Comparison of ENCODE assay signal across 16 mouse cellular contexts in genomic region chr15:96742591-96743241, GRCm38 (mm10). TPM values are rescaled to one million over a fixed set of nuclear protein-coding genes. Genes with fewer than 3 reads are reported as not detected.
DNase-seq lines count a peak whose midpoint lies in the region; ATAC-seq and TF ChIP-seq lines count a peak whose summit lies in the region.
"Had no signal": no experiment of that assay in that cellular context is flagged by ENCODE, and none has a peak within 500 bp of the region (broad histone marks: within the 10 kb centered on the region; RNA-seq: fewer than 3 reads in every experiment).

No protein-coding gene starts in this region.

- H3K36me3 ChIP-seq in heart, embryonic 13.5 days: no peaks in the 10 kb centered on the region
- H3K36me3 ChIP-seq in lung, embryonic 15.5 days: no peaks in the 10 kb centered on the region
- no peaks in the 10 kb centered on the region for H3K36me3 ChIP-seq in liver, embryonic 14.5 days (replicated peaks; ENCODE audit: control insufficient read depth, insufficient read depth, low read depth)
- H3K36me3 ChIP-seq in midbrain, embryonic 15.5 days (replicated peaks): no peaks in the 10 kb centered on the region
- H3K36me3 ChIP-seq in forebrain, postnatal 0 days (ENCODE audit: insufficient read depth): no peaks in the 10 kb centered on the region
- H3K36me3 ChIP-seq: embryonic facial prominence, embryonic 13.5 days; hindbrain, embryonic 12.5 days had no signal

- 87% methylated on average over 16 of the region's 16 CpGs for WGBS in heart, embryonic 13.5 days
- WGBS in lung, embryonic 15.5 days: 86% methylated on average over 16 of the region's 16 CpGs
- 73% methylated on average over 16 of the region's 16 CpGs for WGBS in liver, embryonic 14.5 days (ENCODE audit: insufficient replicate concordance)
- WGBS in midbrain, embryonic 15.5 days: 82% methylated on average over 16 of the region's 16 CpGs
- WGBS in forebrain, postnatal 0 days: 68% methylated on average over 16 of the region's 16 CpGs

- DNase-seq in heart, postnatal 36 days: no peak
- no peak for DNase-seq in lung, adult 18-20 months
- DNase-seq in liver, embryonic 14.5 days (ENCODE audit: low read depth in 3 of 3, low spot score in 3 of 3): no peak
- DNase-seq in yolk sac, embryonic 10.5 days (ENCODE audit: low spot score): peak; percentile 55
- DNase-seq in forebrain, postnatal 0 days: no peak
- DNase-seq: kidney, postnatal 14 days; layer of hippocampus, adult 9-11 months; retina, postnatal 1 day had no signal

- peak overlapping the region; percentile 95 for H3K27ac ChIP-seq in heart, embryonic 13.5 days (replicated peaks)
- H3K27ac ChIP-seq in lung, embryonic 15.5 days: 0 out of 2 replicates have a peak overlapping the region, but pooled peaks have one; percentile 58
- peak overlapping the region; percentile 24; the same call in 1 of the 2 replicates for H3K27ac ChIP-seq in liver, embryonic 14.5 days
- H3K27ac ChIP-seq in midbrain, embryonic 15.5 days: no peak overlapping the region
- no peak overlapping the region for H3K27ac ChIP-seq in forebrain, postnatal 0 days (ENCODE audit: low read depth, low read length)
- H3K27ac ChIP-seq: embryonic facial prominence, embryonic 13.5 days; hindbrain, embryonic 12.5 days had no signal

- no peak overlapping the region for H3K4me2 ChIP-seq in heart, embryonic 13.5 days
- no peak overlapping the region for H3K4me2 ChIP-seq in lung, embryonic 15.5 days
- H3K4me2 ChIP-seq in liver, embryonic 14.5 days (ENCODE audit: low read depth): no peak overlapping the region
- H3K4me2 ChIP-seq in midbrain, embryonic 15.5 days: no peak overlapping the region
- H3K4me2 ChIP-seq in forebrain, postnatal 0 days (ENCODE audit: low read depth): no peak overlapping the region
- H3K4me2 ChIP-seq: embryonic facial prominence, embryonic 13.5 days; hindbrain, embryonic 12.5 days; midbrain, embryonic 11.5 days had no signal

- TF ChIP-seq EP300 in liver, embryonic 14.5 days (IDR thresholded peaks at IDR 0.05; ENCODE audit: low read depth): no peak

- no peaks in the 10 kb centered on the region for H3K27me3 ChIP-seq in heart, embryonic 13.5 days (replicated peaks)
- H3K27me3 ChIP-seq in lung, embryonic 15.5 days: no peaks in the 10 kb centered on the region
- no peaks in the 10 kb centered on the region for H3K27me3 ChIP-seq in liver, embryonic 14.5 days (ENCODE audit: control insufficient read depth, insufficient read depth, low read length)
- no peaks in the 10 kb centered on the region for H3K27me3 ChIP-seq in midbrain, embryonic 15.5 days (replicated peaks)
- H3K27me3 ChIP-seq in forebrain, postnatal 0 days (ENCODE audit: insufficient read depth, low read length): no peaks in the 10 kb centered on the region
- H3K27me3 ChIP-seq: embryonic facial prominence, embryonic 13.5 days; hindbrain, embryonic 12.5 days had no signal

- intact Hi-C loops in heart, postnatal 36 days (cut with DNase I): no loop called here

- H3K9me3 ChIP-seq in heart, embryonic 13.5 days: 0 out of 2 replicates have a peak, but pooled peaks cover 3% of the 10 kb centered on the region
- H3K9me3 ChIP-seq in lung, embryonic 15.5 days: no peaks in the 10 kb centered on the region
- no peaks in the 10 kb centered on the region for H3K9me3 ChIP-seq in liver, embryonic 14.5 days (ENCODE audit: control insufficient read depth, low read length)
- H3K9me3 ChIP-seq in midbrain, embryonic 15.5 days: no peaks in the 10 kb centered on the region
- H3K9me3 ChIP-seq in forebrain, postnatal 0 days (ENCODE audit: low read length): no peaks in the 10 kb centered on the region
- H3K9me3 ChIP-seq: embryonic facial prominence, embryonic 13.5 days; hindbrain, embryonic 12.5 days had no signal

- no peak overlapping the region for H3K4me3 ChIP-seq in heart, embryonic 13.5 days
- no peak overlapping the region for H3K4me3 ChIP-seq in lung, embryonic 15.5 days
- H3K4me3 ChIP-seq in liver, embryonic 14.5 days (ENCODE audit: insufficient read depth in 1 of 2, low read depth in 2 of 2, low read length in 2 of 2): no peak overlapping the region
- no peak overlapping the region for H3K4me3 ChIP-seq in midbrain, embryonic 15.5 days
- H3K4me3 ChIP-seq in forebrain, postnatal 0 days (ENCODE audit: low read depth, low read length): no peak overlapping the region
- H3K4me3 ChIP-seq: embryonic facial prominence, embryonic 13.5 days; hindbrain, embryonic 12.5 days; myocyte had no signal

- TF ChIP-seq CTCF in liver, embryonic 14.5 days (IDR thresholded peaks at IDR 0.05; ENCODE audit: low read depth): no peak
- no peak for TF ChIP-seq CTCF in forebrain, postnatal 0 days (IDR thresholded peaks at IDR 0.05; ENCODE audit: low read depth)

- H3K9ac ChIP-seq in heart, embryonic 13.5 days: no peak overlapping the region
- H3K9ac ChIP-seq in lung, embryonic 15.5 days: no peak overlapping the region
- H3K9ac ChIP-seq in liver, embryonic 14.5 days (replicated peaks): no peak overlapping the region; the same call in 1 of the 2 replicates
- no peak overlapping the region for H3K9ac ChIP-seq in midbrain, embryonic 15.5 days
- H3K9ac ChIP-seq in forebrain, postnatal 0 days: no peak overlapping the region
- H3K9ac ChIP-seq: embryonic facial prominence, embryonic 13.5 days; hindbrain, embryonic 12.5 days had no signal

- peaks cover 38% of the 10 kb centered on the region for H3K4me1 ChIP-seq in heart, embryonic 13.5 days
- peaks cover 18% of the 10 kb centered on the region for H3K4me1 ChIP-seq in lung, embryonic 15.5 days
- H3K4me1 ChIP-seq in liver, embryonic 14.5 days (replicated peaks; ENCODE audit: control insufficient read depth in 2 of 2, insufficient read depth in 2 of 2, low read length in 1 of 2): peaks cover 19 to 33% of the 10 kb centered on the region in 2 experiments
- no peaks in the 10 kb centered on the region for H3K4me1 ChIP-seq in midbrain, embryonic 15.5 days
- no peaks in the 10 kb centered on the region for H3K4me1 ChIP-seq in forebrain, postnatal 0 days (ENCODE audit: insufficient read depth)
- H3K4me1 ChIP-seq: hindbrain, embryonic 12.5 days had no signal

- ATAC-seq in heart, embryonic 13.5 days (ENCODE audit: extremely low read depth, insufficient number of reproducible peaks, low FRiP score, low TSS enrichment): no peak
- ATAC-seq in lung, embryonic 15.5 days (ENCODE audit: borderline replicate concordance, extremely low read depth, low FRiP score, low TSS enrichment): no peak
- ATAC-seq in liver, embryonic 14.5 days (ENCODE audit: insufficient read depth): peak; percentile 26; the same call in 1 of the 2 replicates
- ATAC-seq in midbrain, embryonic 15.5 days (replicated peaks): no peak
- ATAC-seq in forebrain, postnatal 0 days: no peak
- ATAC-seq: activated CD4-positive, CD25-positive, alpha-beta regulatory T cell, adult 4 months had no signal

RNA-seq across cellular contexts. Expression of gene Slc38a2, which starts 43.2 kb away (rescaled TPM):
- polyA plus RNA-seq in heart, embryonic 13.5 days (2015; fragmentation: Nextera tagmentation; extraction: Ambion mirVana): 115 and 119 TPM in 2 replicates
- 100 to 1,000 TPM; 173 to 251 TPM for total RNA-seq in heart, postnatal 36 days (2021)
- 131 and 138 TPM in 2 replicates for polyA plus RNA-seq in lung, embryonic 15.5 days (2015; fragmentation: Nextera tagmentation; extraction: Ambion mirVana)
- 16.9 and 19.9 TPM in 2 replicates for polyA plus RNA-seq in liver, embryonic 14.5 days (2012; rRNA removed)
- polyA plus RNA-seq in liver, embryonic 14.5 days (2014; fragmentation: Nextera tagmentation; extraction: Ambion mirVana): 28.8 and 32.8 TPM in 2 replicates
- 121 and 125 TPM in 2 replicates for polyA plus RNA-seq in midbrain, embryonic 15.5 days (2015; fragmentation: Nextera tagmentation; extraction: Ambion mirVana)
- total RNA-seq in forebrain, postnatal 0 days (2014; rRNA removed): 80.9 and 107 TPM in 2 replicates
- 69.8 and 78.4 TPM in 2 replicates for polyA plus RNA-seq in forebrain, postnatal 0 days (2015; fragmentation: Nextera tagmentation; extraction: Ambion mirVana)

Comparison
In these comparisons a context has a peak if more than half of its experiments do, and no peak if none do; other contexts are left out.
1. H3K27ac ChIP-seq: peak in heart, embryonic 13.5 days (single experiment), lung, embryonic 15.5 days (single experiment) and liver, embryonic 14.5 days (single experiment); none in midbrain, embryonic 15.5 days (single experiment) and forebrain, postnatal 0 days (single experiment).